Mouse (Mus musculus) right cerebral cortex, adult 18-20 months (tissue): ENCODE results near the gene Myom3.
"Not testable (repeated sequence)": the region's sequence is repeated elsewhere in the genome, so short reads cannot be mapped to it uniquely, and the experiment has no call there.

Experiments
- DNase-seq: peaks from one replicate; pipeline ENCODE4 v3.0.0; 2022; ENCODE audit warnings: mixed read lengths

Gene Myom3

DNA sequence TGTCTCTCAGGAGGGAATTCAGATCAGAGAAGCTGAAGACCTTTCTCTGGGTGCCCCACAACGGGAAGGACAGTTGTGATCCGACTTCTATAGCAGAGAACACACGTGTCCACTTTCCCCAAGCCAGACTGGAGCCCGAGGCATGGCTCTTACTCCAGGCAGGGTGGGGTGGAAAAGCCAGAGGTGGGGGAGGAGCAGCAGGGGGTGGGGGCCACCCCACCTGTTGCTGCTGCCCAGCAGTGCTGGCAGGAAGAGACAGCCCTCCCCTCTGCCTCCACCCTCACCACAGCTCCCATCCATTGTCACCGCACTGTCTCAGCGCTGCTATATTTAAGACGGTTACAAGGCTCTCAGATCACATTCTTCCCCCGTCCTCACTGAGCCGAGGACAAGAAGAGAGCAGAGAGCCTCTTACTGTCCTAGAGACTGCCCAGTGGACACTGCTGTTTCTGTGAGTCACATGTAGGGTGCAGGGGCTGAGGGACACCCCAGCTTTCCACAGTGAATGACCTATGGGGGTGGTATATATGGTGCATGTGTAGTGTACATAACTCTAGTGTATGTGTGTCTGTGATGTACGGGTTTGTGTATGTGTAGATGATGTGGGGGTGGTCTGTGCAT, at the start of gene Myom3:
Gene Myom3, plus strand, starts transcription at position 360 of the 621 bp plus-strand sequence.
- DNase-seq = no peak

DNA sequence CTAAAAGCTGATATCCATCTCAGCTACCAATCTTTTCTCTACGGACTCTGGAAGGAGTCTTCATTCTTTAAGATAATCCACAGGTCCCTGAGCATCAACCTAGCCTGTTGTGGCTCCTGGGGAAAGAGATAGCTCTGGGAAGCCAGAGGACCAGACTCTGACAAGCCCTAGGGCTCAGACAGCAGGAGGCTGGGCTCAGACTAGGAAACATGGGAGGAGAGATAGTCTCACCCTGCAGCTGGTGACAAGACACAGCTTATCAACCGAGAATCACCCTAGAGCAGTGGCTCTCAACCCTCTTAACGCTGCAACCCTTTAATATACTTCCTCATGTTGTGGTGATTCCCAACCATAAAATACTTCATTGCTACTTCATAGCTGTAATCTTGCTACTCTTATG, 49.1 kb upstream of the Myom3 start:
- DNase-seq = no peak

DNA sequence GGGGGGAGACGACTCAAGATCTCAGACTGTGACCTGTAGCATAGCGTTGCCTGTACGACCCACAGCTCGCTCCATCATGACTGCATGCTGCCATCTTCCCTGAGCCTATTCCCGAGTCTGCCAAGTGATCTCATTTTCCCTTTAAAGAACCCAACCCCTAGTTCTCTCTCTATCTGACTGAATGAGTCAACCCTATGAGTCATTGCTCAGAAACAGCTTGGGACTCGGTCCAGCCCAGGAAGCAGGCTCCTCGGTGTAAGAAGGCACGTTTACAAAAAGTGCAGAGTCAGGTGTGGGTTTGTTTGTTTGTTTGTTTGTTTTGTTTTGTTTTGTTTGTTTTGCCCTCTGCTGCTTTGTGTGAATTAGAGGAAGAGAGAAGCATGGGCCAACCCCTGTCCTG, 44.7 kb upstream of the Myom3 start:
- DNase-seq = peak; percentile 64

DNA sequence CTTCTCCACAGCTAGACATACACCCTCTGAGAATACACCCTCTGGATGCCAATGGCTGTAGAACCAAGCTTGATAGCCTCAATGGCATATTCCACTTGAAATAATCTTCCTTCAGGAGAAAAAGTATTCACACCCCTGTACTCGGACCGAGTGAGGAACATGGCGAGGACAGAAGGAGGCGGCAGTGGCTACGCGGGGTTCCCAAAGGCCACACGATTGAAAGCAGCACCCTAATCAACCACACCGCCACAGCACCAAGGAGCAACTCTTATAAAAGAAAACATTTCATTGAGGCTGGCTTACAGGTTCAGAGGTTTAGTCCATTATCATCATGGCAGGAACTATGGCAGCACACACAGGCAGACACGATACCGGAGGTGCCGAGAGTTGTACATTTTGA, 43.1 kb upstream of the Myom3 start:
- DNase-seq = not testable (repeated sequence)

DNA sequence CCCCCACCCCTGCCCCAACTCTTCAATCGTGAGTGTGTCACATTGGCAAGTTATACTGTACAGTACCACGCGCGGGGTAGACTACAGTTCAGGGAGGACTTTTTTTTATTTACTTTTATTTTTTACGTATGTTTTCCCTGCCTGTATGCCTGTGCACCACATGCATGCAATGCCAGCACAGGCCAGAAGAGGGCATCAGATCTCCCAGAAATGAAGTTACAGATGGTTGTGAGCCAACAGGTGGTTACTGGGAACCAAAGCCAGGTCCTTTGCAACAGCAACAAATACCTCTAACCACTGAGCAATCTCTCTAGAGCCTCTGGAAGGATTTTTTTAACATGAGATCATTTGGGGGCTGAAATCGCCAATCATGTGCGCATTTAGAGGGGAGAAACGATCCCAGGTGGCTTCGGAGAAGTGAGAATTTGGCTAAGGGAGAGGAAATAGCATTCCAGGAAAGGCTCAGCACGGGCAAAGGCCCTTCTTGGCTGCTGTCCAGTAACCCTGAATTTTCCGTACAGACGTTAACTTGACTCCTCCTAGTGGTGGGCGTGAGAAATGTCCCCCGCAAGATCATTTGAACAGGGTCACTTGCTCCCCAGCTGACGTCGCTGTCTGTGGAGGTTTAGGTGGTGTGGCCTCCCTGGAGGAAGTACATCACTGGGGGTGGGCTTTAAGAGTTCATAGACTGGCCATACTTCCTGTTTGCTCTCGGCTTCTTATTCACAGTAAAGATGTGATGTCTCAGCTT, 36.8 kb upstream of the Myom3 start:
- DNase-seq = no peak

DNA sequence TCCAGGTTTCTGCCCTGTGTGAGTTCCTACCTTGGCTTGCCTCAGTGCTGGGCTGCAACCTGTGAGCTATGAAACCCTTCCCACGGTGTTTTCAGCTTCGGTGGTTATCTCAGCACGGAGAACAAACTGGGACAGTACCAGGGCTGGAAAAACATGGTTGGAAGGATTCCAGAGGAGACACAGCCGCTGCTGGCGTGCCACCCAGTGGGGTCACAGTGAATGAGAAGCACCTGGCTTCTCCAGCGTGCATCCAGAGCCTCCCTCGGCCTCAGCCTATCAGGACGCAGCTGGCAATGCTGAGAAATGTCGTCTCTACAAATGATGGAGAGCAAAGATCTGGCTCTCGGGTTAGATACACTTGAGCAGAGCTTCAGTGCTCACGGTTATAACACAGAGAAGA, 33.1 kb upstream of the Myom3 start:
- DNase-seq = no peak

DNA sequence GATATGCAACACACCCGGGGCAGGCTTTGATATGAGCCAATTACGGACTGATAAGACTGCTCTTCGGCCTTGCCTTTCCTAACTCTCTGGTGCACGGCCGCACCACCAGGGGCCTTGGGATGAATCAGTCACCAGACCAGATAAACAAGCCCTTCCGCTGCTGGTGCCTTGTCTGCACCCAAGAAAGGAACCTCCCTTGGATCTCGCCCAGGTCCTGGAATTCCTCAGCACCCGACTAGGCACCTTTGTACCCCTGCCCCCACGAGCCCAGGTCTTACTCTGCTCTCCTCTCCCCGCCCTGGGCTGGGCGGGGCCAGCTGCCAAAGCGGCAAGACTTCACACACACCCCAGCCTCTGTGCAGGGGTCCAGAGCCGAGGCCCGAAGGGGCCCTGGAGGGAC, 31.7 kb upstream of the Myom3 start, which contains the start of gene Il22ra1:
Gene Il22ra1, plus strand, starts transcription at position 356 of the 400 bp plus-strand sequence.
- DNase-seq = no peak

DNA sequence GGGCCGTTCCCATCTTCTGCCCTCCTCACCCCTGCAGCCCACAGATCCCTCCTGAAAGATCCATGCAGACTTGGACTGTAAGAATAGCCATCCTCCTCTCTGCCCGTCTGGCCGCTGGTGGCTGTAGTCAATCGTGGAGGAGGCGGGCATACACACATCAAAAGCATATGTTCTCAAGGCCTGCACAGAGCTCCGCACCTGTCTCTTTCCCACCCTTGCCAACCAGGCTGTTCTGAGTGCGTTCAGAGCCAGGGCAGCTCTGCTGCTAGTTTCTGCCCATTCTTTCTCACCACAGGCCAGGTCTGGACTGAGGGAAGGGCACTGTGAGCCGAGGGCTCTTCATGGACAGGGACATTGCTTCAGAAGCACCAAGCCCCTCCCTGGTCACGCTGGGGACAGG, 29.3 kb upstream of the Myom3 start:
- no peak for DNase-seq

DNA sequence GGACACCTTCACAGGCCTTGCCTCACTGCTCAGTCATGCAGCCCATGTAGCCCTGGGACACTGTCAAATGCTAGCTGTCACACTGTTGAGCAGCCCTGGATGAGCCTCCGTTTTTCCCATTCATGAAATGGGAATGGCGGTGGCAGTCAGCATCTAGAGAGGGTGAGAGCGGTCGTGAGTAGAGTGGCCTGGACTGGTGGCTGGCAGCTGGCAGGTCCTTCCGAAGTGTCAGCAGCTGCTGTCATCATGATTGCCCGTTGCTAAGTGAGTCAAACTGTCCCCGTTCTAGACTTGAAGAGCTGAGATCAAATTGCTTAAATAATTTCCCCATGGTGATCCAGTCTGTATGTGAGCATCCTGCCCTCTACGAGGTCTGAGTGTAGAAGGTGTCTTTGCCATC, 28.6 kb upstream of the Myom3 start:
- DNase-seq = no peak

DNA sequence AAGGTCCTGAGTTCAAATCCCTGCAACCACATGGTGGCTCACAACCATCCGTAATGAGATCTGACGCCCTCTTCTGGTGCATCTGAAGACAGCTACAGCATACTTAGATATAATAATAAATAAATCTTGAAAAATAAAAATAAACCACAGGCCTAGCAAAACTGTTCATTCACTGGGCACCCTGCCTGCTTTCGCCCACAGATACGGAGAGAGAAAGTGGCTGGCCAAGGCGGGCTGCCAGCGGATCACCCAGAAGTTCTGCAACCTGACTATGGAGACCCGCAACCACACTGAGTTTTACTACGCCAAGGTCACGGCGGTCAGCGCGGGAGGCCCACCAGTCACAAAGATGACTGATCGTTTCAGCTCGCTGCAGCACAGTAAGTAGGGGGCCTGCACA, 25.6 kb upstream of the Myom3 start:
- DNase-seq = peak; percentile 25

DNA sequence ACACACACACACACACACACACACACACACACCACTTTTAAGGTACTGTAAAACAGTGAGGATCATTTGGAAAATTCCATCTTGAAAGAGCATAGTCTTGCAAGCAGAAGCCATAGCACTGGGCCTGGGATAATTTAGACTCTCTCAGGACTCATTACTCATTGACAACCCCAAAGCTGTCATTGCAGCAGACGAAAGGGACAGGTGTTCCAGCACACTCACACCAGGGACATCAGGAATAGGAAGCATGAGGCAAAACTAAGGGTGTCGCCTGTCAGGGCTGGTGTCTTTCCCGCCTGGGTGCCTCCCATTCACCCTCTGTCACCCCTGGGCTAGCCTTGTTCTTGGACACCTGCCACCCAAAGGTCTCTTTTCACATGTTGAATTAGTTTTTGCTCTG, 22.6 kb upstream of the Myom3 start:
- DNase-seq = no peak

DNA sequence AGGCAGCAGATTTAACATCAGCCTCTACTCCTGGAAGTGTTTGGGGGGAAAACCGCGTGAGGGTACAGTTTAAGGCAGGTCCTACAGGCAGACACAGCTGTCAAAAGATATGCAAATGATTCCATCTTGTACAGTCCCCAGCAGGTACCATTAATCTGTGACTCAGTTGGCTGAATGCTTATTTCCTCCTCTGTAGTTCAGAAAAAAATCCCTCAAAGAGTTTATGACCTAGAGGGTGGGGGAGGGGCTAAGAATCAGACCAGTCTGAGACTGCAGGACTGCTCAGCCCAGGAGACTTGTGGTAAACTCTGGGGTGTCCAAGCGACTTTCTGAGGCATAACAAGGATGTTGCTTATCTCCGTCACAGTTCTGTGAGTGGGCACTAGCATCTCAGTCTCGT, 21.3 kb upstream of the Myom3 start:
- no peak for DNase-seq

DNA sequence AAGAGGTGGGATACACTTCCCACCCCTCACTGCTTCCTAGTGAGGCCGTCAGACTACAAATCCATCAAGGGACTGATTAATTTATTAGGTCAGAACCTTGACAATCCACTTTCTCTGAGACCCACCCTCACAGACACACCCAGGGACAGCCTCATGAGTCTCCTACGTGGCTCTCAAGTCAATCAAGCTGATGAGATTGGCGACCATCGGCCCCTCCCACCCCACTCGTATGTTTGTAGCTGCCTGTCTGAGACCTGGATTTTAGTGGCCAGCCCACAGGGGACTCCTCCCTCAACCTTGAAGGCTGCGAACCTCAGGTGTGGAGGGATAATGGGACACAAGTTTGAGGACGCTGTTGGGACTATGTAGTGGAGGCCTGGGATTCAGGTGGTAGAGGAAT, 20.4 kb upstream of the Myom3 start:
- DNase-seq = no peak

DNA sequence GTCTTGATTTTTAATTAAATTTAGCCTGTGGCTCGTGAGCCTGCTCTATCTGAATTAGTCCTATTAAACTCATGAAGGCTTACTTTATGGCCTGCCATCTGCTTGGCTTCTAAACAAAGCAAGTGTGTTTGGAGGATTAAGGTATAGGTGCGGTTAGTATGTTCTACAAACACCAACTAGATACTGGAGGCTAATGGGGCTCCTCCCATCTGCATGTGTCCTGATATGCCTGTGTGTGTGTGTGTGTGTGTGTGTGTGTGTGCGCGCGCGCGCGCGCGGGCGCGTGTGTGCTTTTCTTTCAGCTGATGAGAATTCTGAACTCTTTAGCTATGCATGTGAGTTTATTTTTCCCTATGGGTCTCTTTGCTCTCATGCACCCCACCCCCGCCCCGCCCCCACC, 19.8 kb upstream of the Myom3 start:
- no peak for DNase-seq

DNA sequence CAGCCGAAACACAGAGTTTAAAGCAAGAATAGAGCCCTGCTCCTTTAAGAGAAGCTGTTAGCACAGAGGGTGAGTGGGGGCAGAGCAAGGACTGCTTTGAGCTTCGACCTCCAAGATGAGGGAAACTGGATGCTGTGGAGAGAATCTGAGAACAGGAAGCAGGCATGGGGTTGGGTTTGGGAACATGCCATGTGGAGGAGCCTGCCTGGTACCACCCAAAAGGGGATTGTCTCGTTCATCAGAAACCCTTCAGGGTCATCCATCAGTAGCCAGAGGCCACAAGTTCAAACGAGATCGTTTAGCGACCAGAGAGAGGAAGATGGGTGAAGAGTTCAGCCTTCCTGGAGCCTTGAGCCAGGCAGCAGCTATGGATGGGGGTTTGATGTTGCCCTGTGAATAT, 16.0 kb upstream of the Myom3 start:
- DNase-seq = no peak

DNA sequence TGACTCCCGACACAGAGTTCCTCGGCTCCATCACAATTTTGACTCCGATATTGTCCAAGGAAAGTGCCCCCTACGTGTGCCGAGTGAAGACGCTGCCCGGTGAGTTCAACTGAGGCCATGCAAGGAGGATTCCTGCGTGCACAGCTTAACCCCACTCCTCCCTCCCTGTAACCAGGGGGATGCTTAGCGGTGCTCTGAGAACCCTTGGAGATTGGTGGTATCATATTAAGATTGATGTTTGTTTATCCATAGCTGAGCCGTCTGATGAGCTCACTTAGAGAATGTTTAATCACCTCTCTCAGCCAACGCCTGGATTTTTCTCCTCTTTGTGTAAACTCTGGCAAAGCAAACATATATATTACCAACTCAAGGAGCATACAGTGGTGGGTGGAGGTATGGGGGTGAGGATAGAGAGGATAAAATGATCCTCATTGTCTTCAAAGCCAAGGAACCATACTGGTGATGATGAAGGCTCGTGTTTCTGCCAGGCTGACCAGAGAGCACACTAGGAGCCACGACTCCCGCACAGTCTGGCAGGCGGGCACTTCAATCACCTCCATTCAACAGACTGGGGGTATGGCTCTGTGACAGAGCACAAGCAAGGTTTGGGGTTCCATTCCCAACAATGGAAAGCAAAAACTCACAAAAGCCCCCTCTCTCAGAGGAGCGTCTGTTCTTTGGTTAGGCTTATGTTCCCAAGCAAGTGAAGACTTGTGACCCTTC, 14.6 kb upstream of the Myom3 start:
- DNase-seq = no peak

DNA sequence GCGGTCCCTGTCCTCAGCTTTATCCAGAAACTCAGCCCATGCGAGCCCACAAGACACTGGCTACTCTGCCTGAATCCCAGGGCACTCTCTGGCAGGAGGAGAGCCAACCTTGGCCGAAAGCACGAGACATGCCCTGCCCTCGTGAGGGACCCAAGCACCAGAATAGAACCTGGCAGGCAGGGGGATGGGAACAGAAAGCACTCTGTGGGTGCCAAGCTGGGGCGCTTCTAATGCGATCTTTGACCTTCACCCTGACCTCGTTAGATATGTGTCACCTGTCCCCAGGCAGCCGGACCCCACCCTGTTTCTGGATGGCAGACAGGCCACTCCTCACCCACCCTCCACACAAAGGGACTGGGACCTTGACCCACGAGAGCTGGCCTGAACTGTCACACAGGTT, 13.9 kb upstream of the Myom3 start:
- DNase-seq = no peak

DNA sequence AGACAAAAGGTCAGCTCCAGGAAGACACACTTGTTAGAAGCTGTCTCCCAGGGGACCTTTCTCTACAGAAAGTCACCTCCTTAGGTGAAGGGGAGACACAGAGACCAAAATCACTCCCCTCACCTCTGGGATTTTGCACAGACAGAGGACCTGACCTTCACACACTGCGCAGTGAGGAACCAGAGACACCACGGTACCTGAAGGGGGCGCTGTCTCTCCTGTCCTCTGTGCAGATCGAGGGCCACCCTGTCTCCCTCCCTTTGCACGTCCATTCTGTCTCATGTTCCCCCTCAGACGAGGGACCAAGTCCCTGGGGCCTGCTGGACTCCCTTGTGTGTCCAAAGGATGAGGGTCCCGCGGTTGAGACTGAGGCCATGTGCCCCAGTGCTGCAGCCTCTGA, 8.6 kb upstream of the Myom3 start:
- DNase-seq = no peak

DNA sequence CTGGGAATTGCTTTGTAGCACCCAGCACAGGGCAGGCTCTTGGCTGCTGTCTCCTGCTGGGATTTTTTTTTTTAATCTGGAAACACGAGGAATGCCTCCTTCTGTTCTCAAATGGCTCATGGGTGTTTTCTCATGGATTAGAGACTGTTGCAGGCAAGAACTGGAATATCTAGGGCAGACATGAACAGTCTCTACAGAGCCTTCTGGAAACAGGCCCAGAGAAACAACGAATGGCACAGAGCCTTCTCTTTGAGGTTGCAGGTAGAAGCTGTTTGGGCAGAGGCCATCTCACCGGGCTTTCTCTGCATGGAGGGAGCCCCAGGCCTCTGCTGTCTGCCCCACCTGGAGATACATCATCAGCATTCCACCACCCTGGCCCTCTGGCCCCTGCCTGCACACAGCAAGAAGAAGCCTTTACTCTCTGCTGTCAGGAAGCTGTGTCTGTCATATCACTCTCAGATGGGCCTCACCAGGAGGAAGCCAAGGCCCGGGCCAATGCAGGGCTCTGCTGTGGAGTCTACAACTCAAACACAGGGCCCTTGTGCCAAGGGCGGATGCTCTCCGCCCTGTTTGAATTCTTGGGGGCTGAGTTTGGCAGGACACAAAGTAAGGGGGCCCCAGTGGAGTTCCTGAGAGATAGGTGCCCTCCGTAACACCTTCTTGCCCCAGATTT, 7.3 kb upstream of the Myom3 start:
- no peak for DNase-seq

DNA sequence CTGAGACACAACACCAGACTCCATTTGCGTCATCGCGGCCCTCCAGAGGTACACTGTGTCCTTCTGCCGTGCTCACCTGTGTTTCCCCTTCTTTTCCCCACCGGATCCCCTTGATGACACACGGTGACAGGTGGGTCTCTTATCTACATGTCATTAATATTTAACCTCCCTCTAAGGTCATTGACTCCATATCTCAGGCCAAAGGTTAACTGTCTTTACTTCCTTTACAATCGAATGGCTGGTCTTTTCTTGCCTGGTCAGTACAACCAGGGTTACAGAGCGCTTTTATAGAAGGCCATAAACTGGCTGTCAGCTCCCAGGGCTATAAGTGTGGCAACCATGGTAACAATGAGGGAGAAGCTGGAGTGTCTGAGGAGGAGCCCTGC, 6.7 kb upstream of the Myom3 start:
- DNase-seq = no peak

DNA sequence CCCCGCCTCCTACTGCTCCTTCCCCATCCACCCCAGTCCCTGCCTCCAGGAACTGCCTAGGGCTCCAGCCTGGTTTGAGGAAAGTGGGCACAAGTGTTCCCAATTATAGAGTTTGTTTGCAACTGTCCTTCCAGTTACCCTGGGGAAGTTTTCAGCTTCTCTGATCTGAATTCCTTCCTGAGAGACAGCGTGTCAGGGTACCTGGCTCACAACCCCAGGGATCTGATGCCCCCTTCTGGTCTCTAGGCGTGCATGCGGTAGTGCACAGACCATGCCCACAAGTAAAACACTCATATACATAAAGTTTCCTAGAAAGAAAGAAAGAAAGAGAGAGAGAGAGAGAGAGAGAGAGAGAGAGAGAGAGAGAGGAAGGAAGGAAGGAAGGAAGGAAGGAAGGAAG, 1.2 kb upstream of the Myom3 start:
- no peak for DNase-seq

DNA sequence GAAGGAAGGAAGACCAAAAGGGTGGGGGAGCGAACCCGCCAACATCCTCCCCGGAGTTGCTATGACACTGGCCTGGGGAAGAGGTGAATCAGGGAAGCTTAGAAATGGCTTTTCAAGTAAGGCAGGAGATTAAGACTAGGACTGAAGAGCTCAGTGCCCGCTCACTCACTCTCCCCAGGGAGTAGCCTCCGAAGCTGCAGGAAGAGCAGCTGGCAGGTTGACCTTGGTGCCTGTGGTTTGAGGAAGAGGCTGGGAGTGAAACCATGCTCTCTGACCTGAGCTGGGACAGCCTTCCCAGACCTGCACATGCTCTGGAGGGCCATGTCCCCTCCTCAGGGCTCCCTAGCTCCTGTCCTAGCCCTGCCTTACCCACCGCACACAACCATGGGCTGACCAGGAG, 690 bp upstream of the Myom3 start:
- DNase-seq = no peak

DNA sequence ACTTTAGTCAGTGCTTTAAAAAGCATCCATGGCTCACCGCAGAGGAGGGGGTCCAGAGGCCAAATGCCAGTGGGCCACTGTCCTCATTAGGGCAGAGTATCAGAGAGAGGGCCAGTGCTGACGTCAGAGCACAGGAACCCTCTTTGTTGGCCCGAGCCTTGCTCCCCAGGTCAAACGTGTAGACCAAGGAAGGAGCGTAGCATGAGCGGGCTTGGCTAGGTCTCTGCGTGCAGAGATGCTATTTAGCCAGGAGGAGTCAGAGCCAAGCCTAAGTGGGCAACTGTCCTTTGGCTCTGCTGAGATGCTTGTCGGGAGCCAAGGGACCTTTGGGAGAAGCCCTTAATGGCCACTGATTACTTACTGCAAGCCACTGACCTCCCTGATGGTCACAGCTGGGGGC, 1.5 kb downstream of the Myom3 start:
- DNase-seq = no peak

DNA sequence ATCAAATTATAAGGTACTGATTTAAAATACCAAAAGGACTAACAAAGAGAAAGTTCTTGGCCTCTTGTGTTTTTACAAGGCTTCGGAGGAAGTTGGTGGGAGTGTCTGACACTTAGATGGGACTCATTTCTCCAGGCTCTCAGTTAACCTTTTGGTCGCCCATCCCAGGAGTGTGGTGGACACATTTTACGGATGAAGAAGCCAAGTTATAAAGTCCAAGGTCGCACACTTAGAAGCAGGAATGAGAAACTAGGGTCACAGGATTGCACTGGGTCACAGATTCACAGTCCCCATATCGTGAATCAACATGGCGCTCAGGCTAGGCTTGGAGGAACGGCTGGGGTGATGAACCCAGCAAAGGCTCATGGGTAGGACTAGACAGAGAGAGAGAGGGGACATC, 2.1 kb downstream of the Myom3 start:
- DNase-seq = no peak
